Mouse (Mus musculus): Measurements from ENCODE around the gene Xkr7. TPM values are rescaled to one million over a fixed set of nuclear protein-coding genes. Genes with fewer than 3 reads are reported as not detected.

The Xkr7 gene
- polyA plus RNA-seq, 1 experiment from 2014 or later = not detected

GRCm38 (mm10) chr2:153055270-153055920 is 23.7 kb downstream of the Xkr7 start:
- H3K4me2 ChIP-seq (ENCODE audit: low read depth, severe bottlenecking) = no peak overlapping the region
- ATAC-seq (ENCODE audit: insufficient number of reproducible peaks, low FRiP score, low TSS enrichment, low read depth) = no peak
- 51% methylated on average over 6 of the region's 6 CpGs for WGBS

GRCm38 (mm10) chr2:153058365-153058764 is 26.7 kb downstream of the Xkr7 start:
- H3K9me3 ChIP-seq (ENCODE audit: control insufficient read depth, low read length) = no peaks in the 10 kb centered on the region
- no peak overlapping the region for H3K4me2 ChIP-seq (ENCODE audit: low read depth, severe bottlenecking)
- no peaks in the 10 kb centered on the region for H3K4me1 ChIP-seq (ENCODE audit: control insufficient read depth, insufficient read depth, low read length)
- H3K27ac ChIP-seq (replicated peaks; ENCODE audit: low read depth, low read length) = no peak overlapping the region
- DNase-seq (ENCODE audit: low spot score) = no peak
- H3K9ac ChIP-seq (ENCODE audit: low read length) = no peak overlapping the region
- no peaks in the 10 kb centered on the region for H3K36me3 ChIP-seq (ENCODE audit: control insufficient read depth, insufficient read depth, low read length)
- WGBS = 47% methylated on average over 4 of the region's 4 CpGs
- peaks cover under 1% of the 10 kb centered on the region for H3K27me3 ChIP-seq (ENCODE audit: control insufficient read depth, insufficient read depth, low read length)
- ATAC-seq (ENCODE audit: insufficient number of reproducible peaks, low FRiP score, low TSS enrichment, low read depth) = no peak
- H3K4me3 ChIP-seq (ENCODE audit: low read depth, low read length) = no peak overlapping the region

More at GRCm38 (mm10) chr2:153055270-153055920, 23.7 kb downstream of the Xkr7 start:
- no peak for DNase-seq (ENCODE audit: low spot score)
- Histone ChIP-seq H3K9me3 (ENCODE audit: control insufficient read depth, low read length) (no peaks in the 10 kb centered on the region), H3K27ac (replicated peaks; ENCODE audit: low read depth, low read length) (no peak overlapping the region), H3K27me3 (ENCODE audit: control insufficient read depth, insufficient read depth, low read length) (peaks cover 20% of the 10 kb centered on the region), H3K4me3 (ENCODE audit: low read depth, low read length) (no peak overlapping the region), H3K4me1 (ENCODE audit: control insufficient read depth, insufficient read depth, low read length) (no peaks in the 10 kb centered on the region), H3K36me3 (ENCODE audit: control insufficient read depth, insufficient read depth, low read length) (no peaks in the 10 kb centered on the region), H3K9ac (ENCODE audit: low read length) (no peak overlapping the region)

- ATAC-seq (ENCODE audit: insufficient number of reproducible peaks, low FRiP score, low TSS enrichment, low read depth) = no peak
- no peaks in the 10 kb centered on the region for H3K27me3 ChIP-seq (ENCODE audit: control insufficient read depth, insufficient read depth, low read length)
- H3K27ac ChIP-seq (replicated peaks; ENCODE audit: low read depth, low read length) = no peak overlapping the region
- WGBS = 93% methylated on average over 7 of the region's 7 CpGs
- H3K36me3 ChIP-seq (ENCODE audit: control insufficient read depth, insufficient read depth, low read length) = no peaks in the 10 kb centered on the region
- no peaks in the 10 kb centered on the region for H3K4me1 ChIP-seq (ENCODE audit: control insufficient read depth, insufficient read depth, low read length)
- H3K4me3 ChIP-seq (ENCODE audit: low read depth, low read length) = no peak overlapping the region
- no peaks in the 10 kb centered on the region for H3K9me3 ChIP-seq (ENCODE audit: control insufficient read depth, low read length)
- H3K4me2 ChIP-seq (ENCODE audit: low read depth, severe bottlenecking) = no peak overlapping the region
- no peak for DNase-seq (ENCODE audit: low spot score)
- H3K9ac ChIP-seq (ENCODE audit: low read length) = no peak overlapping the region
Observed at GRCm38 (mm10) chr2:153060216-153060615, 28.6 kb downstream of the Xkr7 start.

GRCm38 (mm10) chr2:153063394-153063793 is 31.7 kb downstream of the Xkr7 start:
- ATAC-seq (ENCODE audit: insufficient number of reproducible peaks, low FRiP score, low TSS enrichment, low read depth) = no peak
- WGBS = 54% methylated on average over 3 of the region's 3 CpGs
- no peak overlapping the region for H3K4me3 ChIP-seq (ENCODE audit: low read depth, low read length)

DNA sequence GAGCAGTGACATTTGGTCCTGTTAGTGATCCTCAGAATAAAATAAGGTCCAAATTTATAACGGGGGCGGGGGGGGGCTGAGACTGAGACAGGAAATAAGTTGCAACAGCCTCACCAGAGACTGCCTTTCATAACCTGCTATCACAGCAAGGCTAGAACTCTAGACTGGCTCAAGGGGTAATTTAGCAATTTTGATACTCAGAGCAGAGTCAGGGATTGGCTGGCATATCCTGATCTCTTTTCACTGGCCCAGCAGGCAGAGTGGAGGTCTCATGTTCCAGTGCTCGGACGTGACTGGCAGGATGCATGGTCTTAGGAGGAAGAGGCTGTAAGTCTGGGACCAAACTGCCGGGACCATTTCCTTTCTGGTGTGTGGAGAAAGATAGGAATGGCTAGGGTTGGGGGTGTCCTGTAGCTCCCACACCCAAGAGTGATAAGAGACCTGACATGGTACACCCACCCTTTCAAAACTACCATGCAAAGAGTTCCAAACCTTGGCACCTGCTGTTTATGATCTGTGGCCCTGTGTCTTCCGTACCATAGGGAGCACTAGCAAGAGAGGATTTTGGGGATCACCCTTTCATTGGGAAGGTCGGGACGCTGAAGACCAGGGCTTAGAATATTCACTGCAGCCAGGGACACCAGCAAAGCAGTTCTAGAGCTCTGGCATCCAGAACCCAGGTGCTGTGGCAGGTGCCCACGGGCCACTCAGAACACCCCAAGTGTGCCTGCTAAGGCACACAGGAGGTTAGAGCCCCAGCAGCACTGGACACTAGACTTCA is 32.7 kb downstream of the Xkr7 start:
- no peaks in the 10 kb centered on the region for H3K36me3 ChIP-seq (ENCODE audit: control insufficient read depth, insufficient read depth, low read length)

More at GRCm38 (mm10) chr2:153063394-153063793, 31.7 kb downstream of the Xkr7 start:
- Histone ChIP-seq H3K36me3 (ENCODE audit: control insufficient read depth, insufficient read depth, low read length) (no peaks in the 10 kb centered on the region), H3K27me3 (ENCODE audit: control insufficient read depth, insufficient read depth, low read length) (peaks cover 6% of the 10 kb centered on the region; the same call in 1 of the 2 replicates), H3K4me2 (ENCODE audit: low read depth, severe bottlenecking) (no peak overlapping the region), H3K9ac (ENCODE audit: low read length) (no peak overlapping the region), H3K9me3 (ENCODE audit: control insufficient read depth, low read length) (no peaks in the 10 kb centered on the region), H3K4me1 (ENCODE audit: control insufficient read depth, insufficient read depth, low read length) (no peaks in the 10 kb centered on the region), H3K27ac (replicated peaks; ENCODE audit: low read depth, low read length) (no peak overlapping the region)
- DNase-seq (ENCODE audit: low spot score) = no peak

GRCm38 (mm10) chr2:153065747-153066508 is 34.3 kb downstream of the Xkr7 start, which contains the start of gene Ccm2l:
Gene Ccm2l, plus strand, starts transcription at chr2:153065955.
- 43% methylated on average over 12 of the region's 12 CpGs for WGBS
- H3K9ac ChIP-seq (ENCODE audit: low read length) = no peak within 1 kb of the TSS
- peaks cover 28% of the 10 kb centered on the region for H3K27me3 ChIP-seq (ENCODE audit: control insufficient read depth, insufficient read depth, low read length)
- H3K4me3 ChIP-seq (ENCODE audit: low read depth, low read length) = no peak within 1 kb of the TSS
- no peak for DNase-seq (ENCODE audit: low spot score)
- H3K9me3 ChIP-seq (ENCODE audit: control insufficient read depth, low read length) = no peaks in the 10 kb centered on the region
- no peaks in the 10 kb centered on the region for H3K4me1 ChIP-seq (ENCODE audit: control insufficient read depth, insufficient read depth, low read length)
- no peak within 1 kb of the TSS for H3K4me2 ChIP-seq (ENCODE audit: low read depth, severe bottlenecking)
- ATAC-seq (ENCODE audit: insufficient number of reproducible peaks, low FRiP score, low TSS enrichment, low read depth) = no peak
- no peaks in the 10 kb centered on the region for H3K36me3 ChIP-seq (ENCODE audit: control insufficient read depth, insufficient read depth, low read length)
- H3K27ac ChIP-seq (replicated peaks; ENCODE audit: low read depth, low read length) = no peak within 1 kb of the TSS

More for the DNA sequence above, 32.7 kb downstream of the Xkr7 start:
- Histone ChIP-seq H3K4me2 (ENCODE audit: low read depth, severe bottlenecking) (no peak overlapping the region), H3K9ac (ENCODE audit: low read length) (no peak overlapping the region), H3K4me3 (ENCODE audit: low read depth, low read length) (no peak overlapping the region), H3K27me3 (ENCODE audit: control insufficient read depth, insufficient read depth, low read length) (peaks cover 12% of the 10 kb centered on the region), H3K9me3 (ENCODE audit: control insufficient read depth, low read length) (no peaks in the 10 kb centered on the region), H3K4me1 (ENCODE audit: control insufficient read depth, insufficient read depth, low read length) (no peaks in the 10 kb centered on the region), H3K27ac (replicated peaks; ENCODE audit: low read depth, low read length) (no peak overlapping the region)
- no peak for ATAC-seq (ENCODE audit: insufficient number of reproducible peaks, low FRiP score, low TSS enrichment, low read depth)
- DNase-seq (ENCODE audit: low spot score) = no peak
- 74% methylated on average over 9 of the region's 9 CpGs for WGBS

DNA sequence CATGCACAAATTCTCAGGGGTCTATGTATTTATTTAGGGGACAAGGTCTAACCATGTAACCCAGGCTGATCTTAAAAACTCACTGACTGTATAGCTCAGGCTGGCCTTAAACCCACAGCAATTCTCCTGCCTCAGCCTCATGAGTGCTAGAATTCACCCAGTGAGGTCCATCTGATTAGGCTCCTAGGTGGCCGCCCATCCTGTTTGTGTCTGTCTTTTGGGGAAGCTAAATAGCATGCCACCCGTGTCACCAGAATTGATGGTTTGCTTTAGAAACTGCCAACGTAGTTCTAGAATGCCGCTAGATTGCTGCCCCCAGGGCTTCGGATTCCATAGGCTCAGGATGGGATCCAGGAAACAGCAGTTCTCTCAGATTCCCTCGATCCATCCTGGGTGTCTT is 35.3 kb downstream of the Xkr7 start:
- Histone ChIP-seq H3K9me3 (ENCODE audit: control insufficient read depth, low read length) (no peaks in the 10 kb centered on the region), H3K36me3 (ENCODE audit: control insufficient read depth, insufficient read depth, low read length) (no peaks in the 10 kb centered on the region), H3K9ac (ENCODE audit: low read length) (no peak overlapping the region), H3K4me3 (ENCODE audit: low read depth, low read length) (no peak overlapping the region), H3K4me2 (ENCODE audit: low read depth, severe bottlenecking) (no peak overlapping the region), H3K27ac (replicated peaks; ENCODE audit: low read depth, low read length) (no peak overlapping the region), H3K27me3 (ENCODE audit: control insufficient read depth, insufficient read depth, low read length) (peaks cover 38% of the 10 kb centered on the region), H3K4me1 (ENCODE audit: control insufficient read depth, insufficient read depth, low read length) (peaks cover 3% of the 10 kb centered on the region; the same call in 1 of the 2 replicates)
- 45% methylated on average over 6 of the region's 6 CpGs for WGBS
- DNase-seq (ENCODE audit: low spot score) (no peak), ATAC-seq (ENCODE audit: insufficient number of reproducible peaks, low FRiP score, low TSS enrichment, low read depth) (no peak)

All from limb, embryonic 11.5 days (tissue).